Mouse (Mus musculus): ENCODE measurements around the gene Cdc25b. TPM values are rescaled to one million over a fixed set of nuclear protein-coding genes. Genes with fewer than 3 reads are reported as not detected.
A peak's percentile ranks its signal among the peaks of the same experiment; 100 is the strongest.

Cdc25b gene
- polyA plus RNA-seq, 1 experiment from 2014 or later = 23.5 TPM

GRCm38 (mm10) chr2:131190344-131191004 is 3.7 kb downstream of the Cdc25b start:
- ChIA-PET POLR2A (interaction anchor here (1.3 kb wide), 1 partner anchor 11 kb away, joined by 4 read pairs; the partner anchor contains the start of gene Cenpb), CTCF (interaction anchor here (0.8 to 0.9 kb wide), 2 partner anchors 8 to 10 kb away, joined by 3 read pairs; no protein-coding TSS in a partner anchor)
- no peaks in the 10 kb centered on the region for H3K27me3 ChIP-seq
- in situ Hi-C loops (cut with MboI; ENCODE audit: low pct_unique_long_range_greater_than_20kb) = no loop called here
- DNase-seq (ENCODE audit: low read depth, low spot score) = no peak
- TF ChIP-seq CTCF (IDR thresholded peaks at IDR 0.05) = no peak
- no peak for ATAC-seq

- ATAC-seq (no peak), DNase-seq (ENCODE audit: low read depth, low spot score) (no peak)
- CTCF ChIA-PET = no interaction called here
- H3K27me3 ChIP-seq = no peaks in the 10 kb centered on the region
- in situ Hi-C loops (cut with MboI; ENCODE audit: low pct_unique_long_range_greater_than_20kb) = no loop called here
- no peak for TF ChIP-seq CTCF (IDR thresholded peaks at IDR 0.05)
- POLR2A ChIA-PET = interaction anchor here (1.6 kb wide), 1 partner anchor 12 kb away, joined by 4 read pairs; no protein-coding TSS in a partner anchor
Measured at GRCm38 (mm10) chr2:131191005-131191390, 4.2 kb downstream of the Cdc25b start.

GRCm38 (mm10) chr2:131196606-131197316 is 10.0 kb downstream of the Cdc25b start:
- in situ Hi-C loops (cut with MboI; ENCODE audit: low pct_unique_long_range_greater_than_20kb) = no loop called here
- H3K27me3 ChIP-seq = no peaks in the 10 kb centered on the region
- DNase-seq (ENCODE audit: low read depth, low spot score) (no peak), ATAC-seq (no peak)
- ChIA-PET CTCF (interaction anchor here (0.8 kb wide), 1 partner anchor 14 kb away, joined by 3 read pairs; no protein-coding TSS in a partner anchor), POLR2A (interaction anchor here (1.0 kb wide), 1 partner anchor 13 kb away, joined by 3 read pairs; no protein-coding TSS in a partner anchor)
- no peak for TF ChIP-seq CTCF (IDR thresholded peaks at IDR 0.05)

GRCm38 (mm10) chr2:131200710-131201109 is 14.0 kb downstream of the Cdc25b start:
- no peak for ATAC-seq
- ChIA-PET POLR2A (no interaction called here), CTCF (interaction anchor here (1.2 to 3.1 kb wide), 3 partner anchors 9 to 13 kb away, joined by 3 to 11 read pairs (median 8); partner anchors contain the start of genes Cdc25b and Spef1)
- in situ Hi-C loops (cut with MboI; ENCODE audit: low pct_unique_long_range_greater_than_20kb) = no loop called here
- DNase-seq (ENCODE audit: low read depth, low spot score) = no peak
- no peak for TF ChIP-seq CTCF (IDR thresholded peaks at IDR 0.05)
- no peaks in the 10 kb centered on the region for H3K27me3 ChIP-seq

GRCm38 (mm10) chr2:131201262-131201661 is 14.5 kb downstream of the Cdc25b start:
- DNase-seq (ENCODE audit: low read depth, low spot score) (no peak), ATAC-seq (no peak)
- no peak for TF ChIP-seq CTCF (IDR thresholded peaks at IDR 0.05)
- ChIA-PET POLR2A (no interaction called here), CTCF (interaction anchor here (1.2 to 3.1 kb wide), 3 partner anchors 8 to 14 kb away, joined by 3 to 11 read pairs (median 8); partner anchors contain the start of genes Cdc25b and Spef1)
- no peaks in the 10 kb centered on the region for H3K27me3 ChIP-seq
- in situ Hi-C loops (cut with MboI; ENCODE audit: low pct_unique_long_range_greater_than_20kb) = no loop called here

- in situ Hi-C loops (cut with MboI; ENCODE audit: low pct_unique_long_range_greater_than_20kb) = no loop called here
- TF ChIP-seq CTCF (IDR thresholded peaks at IDR 0.05) = no peak
- DNase-seq (ENCODE audit: low read depth, low spot score) = no peak
- ChIA-PET CTCF (interaction anchor here (0.8 to 1.2 kb wide), 3 partner anchors 12 to 29 kb away, joined by 3 read pairs; no protein-coding TSS in a partner anchor), POLR2A (interaction anchor here (0.8 kb wide), 1 partner anchor 29 kb away, joined by 3 read pairs; no protein-coding TSS in a partner anchor)
- H3K27me3 ChIP-seq = no peaks in the 10 kb centered on the region
- ATAC-seq = no peak
Measured at GRCm38 (mm10) chr2:131203816-131204409, 17.2 kb downstream of the Cdc25b start.

- ChIA-PET CTCF (interaction anchor here (1.2 kb wide), 2 partner anchors 12 to 110 kb away, joined by 3 read pairs; no protein-coding TSS in a partner anchor), POLR2A (interaction anchor here (0.8 kb wide), 1 partner anchor 28 kb away, joined by 3 read pairs; no protein-coding TSS in a partner anchor)
- TF ChIP-seq CTCF (IDR thresholded peaks at IDR 0.05) = no peak
- ATAC-seq = peak; percentile 52
- DNase-seq (ENCODE audit: low read depth, low spot score) = no peak
- H3K27me3 ChIP-seq = no peaks in the 10 kb centered on the region
- in situ Hi-C loops (cut with MboI; ENCODE audit: low pct_unique_long_range_greater_than_20kb) = no loop called here
Measured at GRCm38 (mm10) chr2:131204410-131204981, 17.7 kb downstream of the Cdc25b start.

GRCm38 (mm10) chr2:131205521-131206182 is 18.9 kb downstream of the Cdc25b start:
- in situ Hi-C loops (cut with MboI; ENCODE audit: low pct_unique_long_range_greater_than_20kb) = no loop called here
- ATAC-seq (no peak), DNase-seq (ENCODE audit: low read depth, low spot score) (no peak)
- CTCF ChIA-PET = interaction anchor here (1.2 to 1.5 kb wide), 2 partner anchors 16 to 112 kb away, joined by 3 to 4 read pairs; no protein-coding TSS in a partner anchor
- POLR2A ChIA-PET = no interaction called here
- no peak for TF ChIP-seq CTCF (IDR thresholded peaks at IDR 0.05)
- no peaks in the 10 kb centered on the region for H3K27me3 ChIP-seq

- CTCF ChIA-PET = interaction anchor here (0.8 to 1.5 kb wide), 2 partner anchors 9 to 15 kb away, joined by 3 to 4 read pairs; no protein-coding TSS in a partner anchor
Measured at GRCm38 (mm10) chr2:131206778-131207177, 20.0 kb downstream of the Cdc25b start, which contains the start of gene Ap5s1. Ap5s1 (plus strand) TSS chr2:131207078.

More at GRCm38 (mm10) chr2:131206778-131207177, 20.0 kb downstream of the Cdc25b start, which contains the start of gene Ap5s1:
- no peak for DNase-seq (ENCODE audit: low read depth, low spot score)
- POLR2A ChIA-PET = no interaction called here
- in situ Hi-C loops (cut with MboI; ENCODE audit: low pct_unique_long_range_greater_than_20kb) = no loop called here
- TF ChIP-seq CTCF (IDR thresholded peaks at IDR 0.05) = no peak
- no peak for ATAC-seq
- H3K27me3 ChIP-seq = no peaks in the 10 kb centered on the region
